Comparison of ENCODE assay signal across 13 mouse cellular contexts in the genomic region with DNA sequence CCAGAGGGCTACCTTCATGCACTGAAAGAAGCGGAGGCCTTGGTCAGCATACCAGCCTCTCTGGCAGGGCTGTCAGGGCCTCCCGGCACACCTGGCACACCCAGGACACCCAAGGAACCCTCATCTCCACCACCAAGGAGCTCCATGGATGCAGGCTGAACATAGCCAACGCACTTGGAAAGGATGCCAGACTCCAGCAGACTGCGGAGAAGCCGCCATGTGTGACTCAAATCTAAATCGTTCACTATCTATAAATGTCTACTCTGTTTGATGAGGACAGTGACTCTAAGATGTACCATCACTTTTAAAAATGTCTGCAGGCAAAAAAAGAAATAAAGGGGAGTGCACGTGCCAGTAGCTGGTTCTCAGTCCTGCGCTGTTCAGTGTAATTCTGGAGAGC. TPM values are rescaled to one million over a fixed set of nuclear protein-coding genes. Genes with fewer than 3 reads are reported as not detected.
"Had no signal": no experiment of that assay in that cellular context is flagged by ENCODE, and none has a peak within 500 bp of the region (broad histone marks: within the 10 kb centered on the region; RNA-seq: fewer than 3 reads in every experiment).

No protein-coding gene starts in this region.

- DNase-seq: retina, postnatal 1 day; right cerebral cortex, adult 18-20 months; right cerebral cortex, postnatal 14 days; right cerebral cortex, postnatal 25 days; right cerebral cortex, postnatal 4 days; spleen, adult 18-20 months; thymus, adult 18-20 months; thymus, adult 2 months; thymus, postnatal 14 days; thymus, postnatal 25 days; thymus, postnatal 36 days; thymus, postnatal 4 days had no signal

RNA-seq across cellular contexts. Expression of a gene that starts 42.6 kb away (rescaled TPM):
- total RNA-seq: neutrophil, adult 5-6 weeks had no signal
